In genomic region chr5:139681832-139682630, GRCm38 (mm10) we compare ENCODE assay signal across 9 mouse cellular contexts. TPM values are rescaled to one million over a fixed set of nuclear protein-coding genes. Genes with fewer than 3 reads are reported as not detected.
DNase-seq lines count a peak whose midpoint lies in the region; ATAC-seq and TF ChIP-seq lines count a peak whose summit lies in the region.
"Had no signal": no experiment of that assay in that cellular context is flagged by ENCODE, and none has a peak within 500 bp of the region (broad histone marks: within the 10 kb centered on the region; RNA-seq: fewer than 3 reads in every experiment).

No protein-coding gene starts in this region.

- H3K27me3 ChIP-seq in kidney, postnatal 0 days (ENCODE audit: insufficient read depth, low read length): peaks cover 17% of the 10 kb centered on the region
- no peaks in the 10 kb centered on the region for H3K27me3 ChIP-seq in embryonic facial prominence, embryonic 11.5 days (ENCODE audit: control insufficient read depth, insufficient read depth, low read length)
- H3K27me3 ChIP-seq in hindbrain, embryonic 14.5 days (ENCODE audit: control insufficient read depth, insufficient read depth, low read length): peaks cover 23% of the 10 kb centered on the region
- no peaks in the 10 kb centered on the region; the same call in none of the 2 replicates for H3K27me3 ChIP-seq in midbrain, postnatal 0 days (ENCODE audit: insufficient read depth, low read length)

- DNase-seq in kidney, postnatal 0 days (ENCODE audit: low spot score): peak; percentile 77
- no peak for DNase-seq in kidney, adult 9 months
- DNase-seq in embryonic facial prominence, embryonic 11.5 days (ENCODE audit: low spot score): peak; percentile 69
- DNase-seq in hindbrain, embryonic 14.5 days (ENCODE audit: low spot score): peak; percentile 71
- DNase-seq in midbrain, postnatal 0 days (ENCODE audit: low spot score): peak; percentile 67
- no peak for DNase-seq in cerebellum, adult 9-10 months
- no peak for DNase-seq in ovary, adult 18-20 months (ENCODE audit: low spot score)
- no peak for DNase-seq in adipocyte (ENCODE audit: low spot score)
- DNase-seq: lung, adult 2 months had no signal

- H3K36me3 ChIP-seq in kidney, postnatal 0 days (ENCODE audit: insufficient read depth, low read length): no peaks in the 10 kb centered on the region
- H3K36me3 ChIP-seq in embryonic facial prominence, embryonic 11.5 days (replicated peaks; ENCODE audit: control insufficient read depth, insufficient read depth, low read depth, low read length): no peaks in the 10 kb centered on the region
- H3K36me3 ChIP-seq in hindbrain, embryonic 14.5 days (replicated peaks; ENCODE audit: control insufficient read depth, insufficient read depth): no peaks in the 10 kb centered on the region
- no peaks in the 10 kb centered on the region for H3K36me3 ChIP-seq in midbrain, postnatal 0 days (ENCODE audit: insufficient read depth, low read length)

- no peak for TF ChIP-seq CTCF in kidney, postnatal 0 days (IDR thresholded peaks at IDR 0.05; ENCODE audit: low read depth)
- TF ChIP-seq CTCF in midbrain, postnatal 0 days (IDR thresholded peaks at IDR 0.05): no peak

- no peak overlapping the region for H3K4me2 ChIP-seq in kidney, postnatal 0 days (ENCODE audit: low read length)
- H3K4me2 ChIP-seq in embryonic facial prominence, embryonic 11.5 days (ENCODE audit: low read depth, low read length): no peak overlapping the region
- peak overlapping the region; percentile 27 for H3K4me2 ChIP-seq in hindbrain, embryonic 14.5 days (replicated peaks)
- 0 out of 2 replicates have a peak overlapping the region, but pooled peaks have one; percentile 15 for H3K4me2 ChIP-seq in midbrain, postnatal 0 days (ENCODE audit: low read depth, low read length, poor library complexity, severe bottlenecking)

- ATAC-seq in kidney, postnatal 0 days (replicated peaks; ENCODE audit: low FRiP score, low read depth): no peak; the same call in 1 of the 2 replicates
- ATAC-seq in embryonic facial prominence, embryonic 11.5 days (replicated peaks; ENCODE audit: insufficient number of reproducible peaks, low FRiP score, low TSS enrichment, low read depth): 0 out of 2 replicates have a peak, but pooled peaks have one; percentile 26
- ATAC-seq in hindbrain, embryonic 14.5 days (ENCODE audit: low FRiP score): peak; percentile 83
- ATAC-seq in midbrain, postnatal 0 days (ENCODE audit: low FRiP score): no peak

- H3K4me1 ChIP-seq in kidney, postnatal 0 days (replicated peaks; ENCODE audit: insufficient read depth, low read length): peaks cover 3% of the 10 kb centered on the region; the same call in 1 of the 2 replicates
- H3K4me1 ChIP-seq in embryonic facial prominence, embryonic 11.5 days (ENCODE audit: control insufficient read depth, insufficient read depth, low read length): peaks cover 6% of the 10 kb centered on the region; the same call in 1 of the 2 replicates
- peaks cover 23% of the 10 kb centered on the region for H3K4me1 ChIP-seq in hindbrain, embryonic 14.5 days (replicated peaks; ENCODE audit: control insufficient read depth, insufficient read depth, low read length)
- peaks cover 4% of the 10 kb centered on the region; the same call in 1 of the 2 replicates for H3K4me1 ChIP-seq in midbrain, postnatal 0 days (ENCODE audit: insufficient read depth, low read length)

- no peak overlapping the region for H3K4me3 ChIP-seq in kidney, postnatal 0 days (replicated peaks; ENCODE audit: low read depth, low read length)
- H3K4me3 ChIP-seq in embryonic facial prominence, embryonic 11.5 days (ENCODE audit: low read depth, low read length): no peak overlapping the region
- H3K4me3 ChIP-seq in hindbrain, embryonic 14.5 days (replicated peaks; ENCODE audit: low read length): no peak overlapping the region
- no peak overlapping the region for H3K4me3 ChIP-seq in midbrain, postnatal 0 days (ENCODE audit: low read depth, low read length)

- H3K9ac ChIP-seq in kidney, postnatal 0 days (ENCODE audit: low read depth, low read length): no peak overlapping the region
- no peak overlapping the region; the same call in 1 of the 2 replicates for H3K9ac ChIP-seq in embryonic facial prominence, embryonic 11.5 days (replicated peaks; ENCODE audit: low read length)
- H3K9ac ChIP-seq in hindbrain, embryonic 14.5 days: peak overlapping the region; percentile 16; the same call in 1 of the 2 replicates
- no peak overlapping the region for H3K9ac ChIP-seq in midbrain, postnatal 0 days (replicated peaks; ENCODE audit: low read length, poor library complexity, severe bottlenecking)

- no peak overlapping the region for H3K27ac ChIP-seq in kidney, postnatal 0 days
- H3K27ac ChIP-seq in embryonic facial prominence, embryonic 11.5 days (replicated peaks; ENCODE audit: low read depth, low read length): no peak overlapping the region
- peak overlapping the region; percentile 83 for H3K27ac ChIP-seq in hindbrain, embryonic 14.5 days
- 0 out of 2 replicates have a peak overlapping the region, but pooled peaks have one; percentile 18 for H3K27ac ChIP-seq in midbrain, postnatal 0 days (ENCODE audit: low read depth, low read length)

- WGBS in kidney, postnatal 0 days: 5% methylated on average over 20 of the region's 20 CpGs
- 1% methylated on average over 20 of the region's 20 CpGs for WGBS in embryonic facial prominence, embryonic 11.5 days
- WGBS in hindbrain, embryonic 14.5 days: 3% methylated on average over 20 of the region's 20 CpGs
- 5% methylated on average over 20 of the region's 20 CpGs for WGBS in midbrain, postnatal 0 days

- H3K9me3 ChIP-seq in kidney, postnatal 0 days (replicated peaks; ENCODE audit: low read length): no peaks in the 10 kb centered on the region
- H3K9me3 ChIP-seq in embryonic facial prominence, embryonic 11.5 days (replicated peaks; ENCODE audit: control insufficient read depth, low read length): no peaks in the 10 kb centered on the region
- no peaks in the 10 kb centered on the region for H3K9me3 ChIP-seq in hindbrain, embryonic 14.5 days (ENCODE audit: control insufficient read depth, low read length)
- no peaks in the 10 kb centered on the region for H3K9me3 ChIP-seq in midbrain, postnatal 0 days (ENCODE audit: low read length)

RNA-seq across cellular contexts. Expression of gene Micall2, which starts 54.1 kb away (rescaled TPM):
- 4.2 and 4.6 TPM in 2 replicates for polyA plus RNA-seq in kidney, postnatal 0 days (2015; fragmentation: Nextera tagmentation; extraction: Ambion mirVana)
- 5.7 and 6.4 TPM in 2 replicates for polyA plus RNA-seq in embryonic facial prominence, embryonic 11.5 days (2014; fragmentation: Nextera tagmentation; extraction: Ambion mirVana)
- polyA plus RNA-seq in hindbrain, embryonic 14.5 days (2014; fragmentation: Nextera tagmentation; extraction: Ambion mirVana): 10.6 and 10.7 TPM in 2 replicates
- total RNA-seq in midbrain, postnatal 0 days (2014; rRNA removed): 10.8 and 16.6 TPM in 2 replicates
- 15.1 and 17.4 TPM in 2 replicates for polyA plus RNA-seq in midbrain, postnatal 0 days (2015; fragmentation: Nextera tagmentation; extraction: Ambion mirVana)

Comparison
In these comparisons a context has a peak if more than half of its experiments do, and no peak if none do; other contexts are left out.
1. DNase-seq: peak in kidney, postnatal 0 days (single experiment), embryonic facial prominence, embryonic 11.5 days (single experiment), hindbrain, embryonic 14.5 days (single experiment) and midbrain, postnatal 0 days (single experiment); none in kidney, adult 9 months (single experiment), cerebellum, adult 9-10 months (single experiment), ovary, adult 18-20 months (single experiment) and adipocyte (single experiment).
2. ATAC-seq: peak in embryonic facial prominence, embryonic 11.5 days (single experiment) and hindbrain, embryonic 14.5 days (single experiment); none in kidney, postnatal 0 days (single experiment) and midbrain, postnatal 0 days (single experiment).
3. H3K27ac ChIP-seq: peak in hindbrain, embryonic 14.5 days (single experiment) and midbrain, postnatal 0 days (single experiment); none in kidney, postnatal 0 days (single experiment) and embryonic facial prominence, embryonic 11.5 days (single experiment).
4. H3K4me2 ChIP-seq: peak in hindbrain, embryonic 14.5 days (single experiment) and midbrain, postnatal 0 days (single experiment); none in kidney, postnatal 0 days (single experiment) and embryonic facial prominence, embryonic 11.5 days (single experiment).